Mouse (Mus musculus): ENCODE data around the gene Syk. TPM values are rescaled to one million over a fixed set of nuclear protein-coding genes. Genes with fewer than 3 reads are reported as not detected.

Syk gene
- polyA plus RNA-seq, 1 experiment from 2014 or later: 3.7 TPM

Other genes with a start within 250 kb of the Syk start
- gene Diras2, start 51.9 kb upstream of the Syk start, polyA plus RNA-seq (2015; fragmentation: Nextera tagmentation; extraction: Ambion mirVana): 0.67 and 0.84 TPM in 2 replicates

Measured in embryonic facial prominence, embryonic 13.5 days (tissue).